Mouse (Mus musculus) spleen, postnatal 14 days (tissue): ENCODE results near the gene B3gnt2.

ENCODE experiments used
- DNase-seq, 2 experiments: peaks; one replicate each; pipeline ENCODE4 v3.0.0; 2021 to 2022; ENCODE audit warnings: low spot score in 2 of 2

B3gnt2 gene

GRCm38 (mm10) chr11:22847732-22848648 is 12.8 kb downstream of the B3gnt2 start:
- DNase-seq = no peak

GRCm38 (mm10) chr11:22846960-22847731 is 13.6 kb downstream of the B3gnt2 start:
- no peak for DNase-seq

GRCm38 (mm10) chr11:22846093-22846835 is 14.5 kb downstream of the B3gnt2 start:
- DNase-seq = no peak

GRCm38 (mm10) chr11:22844754-22845718 is 15.7 kb downstream of the B3gnt2 start:
- DNase-seq = no peak

GRCm38 (mm10) chr11:22839456-22839855 is 21.3 kb downstream of the B3gnt2 start:
- no peak for DNase-seq

GRCm38 (mm10) chr11:22838361-22838760 is 22.4 kb downstream of the B3gnt2 start:
- DNase-seq = no peak

GRCm38 (mm10) chr11:22836269-22836668 is 24.5 kb downstream of the B3gnt2 start:
- no peak for DNase-seq

- DNase-seq = no peak
Measured at GRCm38 (mm10) chr11:22832600-22832999, 28.2 kb downstream of the B3gnt2 start.

- no peak for DNase-seq
Measured at GRCm38 (mm10) chr11:22831916-22832315, 28.8 kb downstream of the B3gnt2 start.

GRCm38 (mm10) chr11:22830684-22831083 is 30.1 kb downstream of the B3gnt2 start:
- DNase-seq = no peak

GRCm38 (mm10) chr11:22830179-22830611 is 30.6 kb downstream of the B3gnt2 start:
- no peak for DNase-seq

- no peak for DNase-seq
Measured at GRCm38 (mm10) chr11:22828988-22829632, 31.7 kb downstream of the B3gnt2 start.

- no peak for DNase-seq
Measured at GRCm38 (mm10) chr11:22827514-22828080, 33.2 kb downstream of the B3gnt2 start.

- DNase-seq = no peak
Measured at GRCm38 (mm10) chr11:22826665-22827064, 34.1 kb downstream of the B3gnt2 start.

- DNase-seq = no peak
Measured at GRCm38 (mm10) chr11:22826051-22826450, 34.7 kb downstream of the B3gnt2 start.

GRCm38 (mm10) chr11:22825548-22825947 is 35.2 kb downstream of the B3gnt2 start:
- no peak for DNase-seq

GRCm38 (mm10) chr11:22824049-22824705 is 36.6 kb downstream of the B3gnt2 start:
- no peak for DNase-seq

GRCm38 (mm10) chr11:22821243-22821642 is 39.5 kb downstream of the B3gnt2 start:
- no peak for DNase-seq

GRCm38 (mm10) chr11:22818371-22818770 is 42.4 kb downstream of the B3gnt2 start:
- DNase-seq = no peak
